Mouse (Mus musculus): ENCODE results near the gene Galk1.

DNA sequence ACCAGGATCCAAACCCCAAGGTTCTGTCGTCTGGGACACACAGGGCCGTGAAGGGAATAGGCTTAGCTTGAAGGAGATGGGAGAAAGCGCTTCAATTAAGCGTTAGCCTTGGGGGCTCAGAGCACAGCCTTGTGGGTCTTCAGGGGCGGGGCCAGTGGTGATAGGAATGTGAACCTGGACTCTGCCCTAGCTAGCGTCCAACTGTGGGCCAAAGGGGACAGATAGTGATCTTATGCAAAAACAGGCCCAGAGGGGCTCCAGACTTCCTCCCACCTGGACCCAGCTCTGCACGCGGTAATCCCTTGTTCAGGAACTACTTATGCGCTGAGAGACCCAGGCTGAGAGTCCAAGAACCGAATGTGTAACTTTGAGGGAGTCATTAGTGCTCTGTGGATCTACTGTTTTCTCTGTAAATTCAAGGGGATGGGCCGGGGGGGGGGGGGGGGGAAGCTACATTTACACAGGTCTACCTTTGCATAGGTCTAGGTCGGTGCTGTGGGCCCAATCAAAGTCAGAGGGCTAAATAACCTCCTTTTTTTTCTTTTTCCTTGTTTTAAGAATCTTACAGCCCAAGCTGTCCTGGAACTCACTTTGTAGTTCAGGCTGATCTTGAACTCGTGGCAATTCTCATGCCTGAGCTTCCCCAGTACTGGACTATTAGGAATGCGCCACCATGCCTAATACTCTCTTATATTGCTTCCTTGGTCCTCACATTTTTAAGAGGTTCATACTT is 824 bp downstream of the Galk1 start:
- TF ChIP-seq CTCF (conservative IDR thresholded peaks at IDR 0.05; ENCODE audit: insufficient read depth, insufficient read length, low read depth, low read length), result no peak
- TF ChIP-seq POLR2A (IDR thresholded peaks at IDR 0.05; ENCODE audit: low read depth, low read length), result no peak

Data from kidney, adult 2 months (tissue).